Mouse (Mus musculus): ENCODE measurements around the gene Manea. TPM values are rescaled to one million over a fixed set of nuclear protein-coding genes. Genes with fewer than 3 reads are reported as not detected.

Gene Manea
- polyA plus RNA-seq (2014; fragmentation: Illumina TruSeq; extraction: RNeasy Lipid Tissue Mini Kit (QIAGEN cat#74804); ENCODE audit: low read depth, low replicate concordance) = 27.9 TPM

DNA sequence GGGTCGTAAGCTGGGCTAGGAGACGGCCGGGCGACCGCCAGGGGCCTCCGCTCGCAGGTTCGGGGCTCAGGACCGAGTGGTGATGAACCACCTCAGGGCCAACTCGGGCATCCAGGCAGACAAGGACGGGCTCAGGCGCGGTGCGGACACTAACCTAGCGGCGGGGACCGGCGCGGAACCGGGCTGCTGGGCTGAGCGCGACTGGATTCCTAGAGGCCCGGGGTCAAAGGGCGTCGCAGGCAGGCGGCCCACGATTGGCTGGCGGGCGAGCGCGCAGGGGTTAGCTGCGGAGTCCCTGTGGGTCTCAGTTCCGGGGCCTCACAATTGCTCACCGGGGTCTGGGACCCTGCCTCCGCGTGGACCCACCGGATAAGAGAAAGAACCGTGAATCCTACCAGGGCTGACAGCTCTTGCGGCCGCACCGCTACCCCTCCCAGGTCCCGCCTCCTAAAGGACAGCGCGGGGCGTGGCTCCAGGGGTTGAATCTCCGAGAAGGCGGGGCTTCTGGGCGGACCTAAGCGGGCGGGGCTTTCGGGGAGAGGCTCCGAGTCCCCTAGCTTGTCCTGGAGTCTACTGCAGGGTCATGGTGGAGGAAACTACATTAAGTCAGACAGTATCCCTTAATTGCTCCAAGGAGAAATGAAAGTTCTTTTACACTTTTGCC, at the start of gene Manea:
Gene Manea, minus strand, starts transcription at position 449 of the 664 bp plus-strand sequence.

